In genomic region chr1:87853601-87854361, GRCm38 (mm10) we compare ENCODE assay signal across 7 mouse cellular contexts. TPM values are rescaled to one million over a fixed set of nuclear protein-coding genes. Genes with fewer than 3 reads are reported as not detected.
DNase-seq lines count a peak whose midpoint lies in the region; ATAC-seq and TF ChIP-seq lines count a peak whose summit lies in the region.

No protein-coding gene starts in this region.

- peak; percentile 32 for DNase-seq in 416B (ENCODE audit: low read depth)
- peak; percentile 93 to 94 for DNase-seq in cerebellum, postnatal 10 days
- DNase-seq in heart, embryonic 10.5 days (ENCODE audit: low spot score), result no peak
- peak; percentile 42 for DNase-seq in lung, postnatal 0 days (ENCODE audit: low spot score)
- DNase-seq in right cerebral cortex, postnatal 4 days, result peak; percentile 33

- H3K36me3 ChIP-seq in E14TG2a.4 (ENCODE audit: insufficient read depth, low read length), result no peaks in the 10 kb centered on the region
- no peaks in the 10 kb centered on the region for H3K36me3 ChIP-seq in heart, embryonic 10.5 days
- no peaks in the 10 kb centered on the region for H3K36me3 ChIP-seq in kidney, embryonic 14.5 days (ENCODE audit: control insufficient read depth, insufficient read depth, low read length)
- no peaks in the 10 kb centered on the region for H3K36me3 ChIP-seq in lung, postnatal 0 days (ENCODE audit: insufficient read depth, low read length)

- no peaks in the 10 kb centered on the region for H3K9me3 ChIP-seq in E14TG2a.4 (ENCODE audit: low read length)
- no peaks in the 10 kb centered on the region for H3K9me3 ChIP-seq in heart, embryonic 10.5 days
- H3K9me3 ChIP-seq in kidney, embryonic 14.5 days (ENCODE audit: control insufficient read depth, low read length), result no peaks in the 10 kb centered on the region
- no peaks in the 10 kb centered on the region for H3K9me3 ChIP-seq in lung, postnatal 0 days (ENCODE audit: low read length)

- peak overlapping the region; percentile 94 for H3K27ac ChIP-seq in heart, embryonic 10.5 days
- peak overlapping the region; percentile 56; the same call in 1 of the 2 replicates for H3K27ac ChIP-seq in kidney, embryonic 14.5 days (ENCODE audit: low read depth, low read length)
- peak overlapping the region; percentile 81 for H3K27ac ChIP-seq in lung, postnatal 0 days (ENCODE audit: low read length)

- peak overlapping the region; percentile 95 for H3K9ac ChIP-seq in kidney, embryonic 14.5 days (ENCODE audit: low read depth, low read length)
- peak overlapping the region; percentile 86 for H3K9ac ChIP-seq in lung, postnatal 0 days (replicated peaks; ENCODE audit: low read depth)

- peak; percentile 58; the same call in 1 of the 2 replicates for ATAC-seq in kidney, embryonic 14.5 days (ENCODE audit: low FRiP score, low TSS enrichment)
- ATAC-seq in lung, postnatal 0 days, result peak; percentile 8

- peak overlapping the region; percentile 89 for H3K4me3 ChIP-seq in E14TG2a.4 (replicated peaks; ENCODE audit: low read length)
- H3K4me3 ChIP-seq in heart, embryonic 10.5 days, result peak overlapping the region; percentile 99
- H3K4me3 ChIP-seq in kidney, embryonic 14.5 days (ENCODE audit: low read length), result peak overlapping the region; percentile 93
- H3K4me3 ChIP-seq in lung, postnatal 0 days (ENCODE audit: low read depth, low read length), result peak overlapping the region; percentile 94

- under 1% methylated on average over 48 of the region's 48 CpGs for WGBS in heart, embryonic 10.5 days
- WGBS in kidney, embryonic 14.5 days, result under 1% methylated on average over 28 of the region's 48 CpGs
- WGBS in lung, postnatal 0 days, result 2% methylated on average over 21 of the region's 48 CpGs

- peaks cover 31% of the 10 kb centered on the region for H3K27me3 ChIP-seq in E14TG2a.4 (ENCODE audit: insufficient read depth, low read length)
- no peaks in the 10 kb centered on the region for H3K27me3 ChIP-seq in heart, embryonic 10.5 days (ENCODE audit: insufficient read depth, poor library complexity, severe bottlenecking)
- H3K27me3 ChIP-seq in kidney, embryonic 14.5 days (ENCODE audit: control insufficient read depth, insufficient read depth, low read length), result no peaks in the 10 kb centered on the region
- no peaks in the 10 kb centered on the region for H3K27me3 ChIP-seq in lung, postnatal 0 days (replicated peaks; ENCODE audit: insufficient read depth, low read length)

- TF ChIP-seq CTCF in E14TG2a.4 (conservative IDR thresholded peaks at IDR 0.05; ENCODE audit: low read length), result no peak
- 0 out of 2 replicates have a peak, but pooled peaks have one; percentile 0 for TF ChIP-seq CTCF in lung, postnatal 0 days (IDR thresholded peaks at IDR 0.05)

- TF ChIP-seq EP300 in lung, postnatal 0 days (IDR thresholded peaks at IDR 0.05), result no peak

- H3K4me2 ChIP-seq in kidney, embryonic 14.5 days (replicated peaks; ENCODE audit: low read depth, low read length), result peak overlapping the region; percentile 91
- peak overlapping the region; percentile 92 for H3K4me2 ChIP-seq in lung, postnatal 0 days (replicated peaks; ENCODE audit: low read depth, low read length)

- peaks cover 30% of the 10 kb centered on the region for H3K4me1 ChIP-seq in E14TG2a.4 (replicated peaks; ENCODE audit: low read depth, low read length)
- H3K4me1 ChIP-seq in heart, embryonic 10.5 days, result peaks cover 34% of the 10 kb centered on the region
- H3K4me1 ChIP-seq in kidney, embryonic 14.5 days (ENCODE audit: control insufficient read depth, insufficient read depth, low read length), result peaks cover 17% of the 10 kb centered on the region
- H3K4me1 ChIP-seq in lung, postnatal 0 days (ENCODE audit: insufficient read depth, low read depth, low read length), result peaks cover 25% of the 10 kb centered on the region; the same call in 1 of the 2 replicates

RNA-seq across cellular contexts. Expression of gene Dgkd, which starts 0.7 kb away (rescaled TPM):
- polyA plus RNA-seq in heart, embryonic 10.5 days (2016; fragmentation: Nextera tagmentation; extraction: Ambion mirVana), result 26.6 and 31.6 TPM in 2 replicates
- polyA plus RNA-seq in kidney, embryonic 14.5 days (2014; fragmentation: Nextera tagmentation; extraction: Ambion mirVana), result 18.1 and 32.6 TPM in 2 replicates
- 24.3 and 25.5 TPM in 2 replicates for polyA plus RNA-seq in lung, postnatal 0 days (2015; fragmentation: Nextera tagmentation; extraction: Ambion mirVana)

RNA-seq across cellular contexts. Expression of gene Sag, which starts 50.3 kb away (rescaled TPM):
- 1.9 and 2.0 TPM in 2 replicates for polyA plus RNA-seq in heart, embryonic 10.5 days (2016; fragmentation: Nextera tagmentation; extraction: Ambion mirVana)
- polyA plus RNA-seq in kidney, embryonic 14.5 days (2014; fragmentation: Nextera tagmentation; extraction: Ambion mirVana), result 2.6 and 3.7 TPM in 2 replicates
- polyA plus RNA-seq in lung, postnatal 0 days (2015; fragmentation: Nextera tagmentation; extraction: Ambion mirVana), result 0.38 and 0.49 TPM in 2 replicates
